Mouse (Mus musculus) forebrain, postnatal 0 days (tissue): ENCODE results near the gene Pla2g12b. TPM values are rescaled to one million over a fixed set of nuclear protein-coding genes. Genes with fewer than 3 reads are reported as not detected.

Source experiments
- ATAC-seq: fragments of 200-750 bp; cut with Nextera tagmentation; 2 replicates; pipeline ENCODE4 v1.8.0; 2017; ENCODE audit warnings: mild to moderate bottlenecking, moderate library complexity
- DNase-seq: peaks from one replicate; pipeline ENCODE4 v3.0.0-alpha.2; 2015
- H3K27ac ChIP-seq: fragments of 300-500 bp; sonication (generic); 2 replicates; pipeline ENCODE4 v1.5.1; 2014; ENCODE audit warnings: low read depth, mild to moderate bottlenecking, antibody characterized with exemption, low read length, moderate library complexity, mixed read lengths
- H3K27me3 ChIP-seq: fragments of 300-500 bp; sonication (generic); 2 replicates; pipeline ENCODE4 v1.6.1; 2014; ENCODE audit warnings: mild to moderate bottlenecking, low read length, mixed read lengths; ENCODE audit not compliant: insufficient read depth
- H3K36me3 ChIP-seq: fragments of 300-500 bp; sonication (generic); 2 replicates; pipeline ENCODE4 v1.6.1; 2014; ENCODE audit warnings: mild to moderate bottlenecking, moderate library complexity; ENCODE audit not compliant: insufficient read depth
- H3K4me1 ChIP-seq: fragments of 300-500 bp; sonication (generic); 2 replicates; pipeline ENCODE4 v1.6.1; 2014; ENCODE audit warnings: antibody characterized with exemption; ENCODE audit not compliant: insufficient read depth
- H3K4me2 ChIP-seq: fragments of 300-500 bp; sonication (generic); 2 replicates; pipeline ENCODE4 v1.6.1; 2014; ENCODE audit warnings: low read depth, mild to moderate bottlenecking, moderate library complexity
- H3K4me3 ChIP-seq: fragments of 300-500 bp; sonication (generic); 2 replicates; pipeline ENCODE4 v1.5.1; 2014; ENCODE audit warnings: low read depth, low read length, mixed read lengths
- H3K9ac ChIP-seq: fragments of 300-500 bp; sonication (generic); 2 replicates; pipeline ENCODE4 v1.6.1; 2014; ENCODE audit warnings: mild to moderate bottlenecking
- H3K9me3 ChIP-seq: fragments of 300-500 bp; sonication (generic); 2 replicates; pipeline ENCODE4 v1.6.1; 2016; ENCODE audit warnings: low read length
- CTCF ChIP-seq: sonication (generic); IDR thresholded peaks from 2 replicates; pipeline ENCODE4 v1.5.1; 2016; ENCODE audit warnings: antibody characterized with exemption, control low read depth, low read depth
- WGBS: fragments of 180-500 bp; shearing (Covaris S2); extraction: QIAGEN DNeasy Blood & Tissue Kit; methylation state at CpG from one replicate; pipeline ENCODE4 v1.1.7; 2014; 5-methylcytosine and 5-hydroxymethylcytosine counted together
- polyA plus RNA-seq: library from polyadenylated mRNA; unstranded; fragments of >200 nt; fragmentation: Nextera tagmentation; extraction: Ambion mirVana; gene quantifications from 2 replicates; pipeline ENCODE4 v1.2.1, GENCODE M21; 2015
- total RNA-seq: library from RNA; depleted of rRNA; stranded (reverse); fragments of >200 nt; gene quantifications from 2 replicates; pipeline ENCODE4 v1.2.3, GENCODE M21; 2014; rRNA removed

Gene Pla2g12b
- total and polyA plus RNA-seq, 2 experiments from 2014 or later = not detected

GRCm38 (mm10) chr10:59465546-59465945, 62.1 kb downstream of the Pla2g12b start:
- Histone ChIP-seq H3K27me3 (no peaks in the 10 kb centered on the region), H3K4me3 (no peak overlapping the region), H3K9ac (no peak overlapping the region), H3K4me1 (no peaks in the 10 kb centered on the region), H3K27ac (no peak overlapping the region), H3K9me3 (no peaks in the 10 kb centered on the region), H3K36me3 (0 out of 2 replicates have a peak, but pooled peaks cover 6% of the 10 kb centered on the region), H3K4me2 (no peak overlapping the region)
- DNase-seq (no peak), ATAC-seq (no peak)
- 88% methylated on average over 3 of the region's 3 CpGs for WGBS
- no peak for TF ChIP-seq CTCF

GRCm38 (mm10) chr10:59466626-59467025, 63.2 kb downstream of the Pla2g12b start:
- H3K9ac ChIP-seq = no peak overlapping the region
- 0 out of 2 replicates have a peak, but pooled peaks cover 6% of the 10 kb centered on the region for H3K36me3 ChIP-seq
- no peak overlapping the region for H3K4me3 ChIP-seq
- no peaks in the 10 kb centered on the region for H3K9me3 ChIP-seq
- no peaks in the 10 kb centered on the region for H3K27me3 ChIP-seq
- DNase-seq (no peak), ATAC-seq (no peak)
- no peak overlapping the region for H3K4me2 ChIP-seq
- H3K4me1 ChIP-seq = no peaks in the 10 kb centered on the region
- 89% methylated on average over 4 of the region's 4 CpGs for WGBS
- no peak for TF ChIP-seq CTCF
- no peak overlapping the region for H3K27ac ChIP-seq

GRCm38 (mm10) chr10:59467297-59467696, 63.8 kb downstream of the Pla2g12b start:
- no peak for DNase-seq
- no peak for ATAC-seq
- 90% methylated on average over 12 of the region's 12 CpGs for WGBS
- Histone ChIP-seq H3K27me3 (no peaks in the 10 kb centered on the region), H3K4me3 (no peak overlapping the region), H3K36me3 (0 out of 2 replicates have a peak, but pooled peaks cover 6% of the 10 kb centered on the region), H3K4me2 (no peak overlapping the region), H3K27ac (no peak overlapping the region), H3K4me1 (no peaks in the 10 kb centered on the region), H3K9ac (no peak overlapping the region), H3K9me3 (no peaks in the 10 kb centered on the region)
- no peak for TF ChIP-seq CTCF

DNA sequence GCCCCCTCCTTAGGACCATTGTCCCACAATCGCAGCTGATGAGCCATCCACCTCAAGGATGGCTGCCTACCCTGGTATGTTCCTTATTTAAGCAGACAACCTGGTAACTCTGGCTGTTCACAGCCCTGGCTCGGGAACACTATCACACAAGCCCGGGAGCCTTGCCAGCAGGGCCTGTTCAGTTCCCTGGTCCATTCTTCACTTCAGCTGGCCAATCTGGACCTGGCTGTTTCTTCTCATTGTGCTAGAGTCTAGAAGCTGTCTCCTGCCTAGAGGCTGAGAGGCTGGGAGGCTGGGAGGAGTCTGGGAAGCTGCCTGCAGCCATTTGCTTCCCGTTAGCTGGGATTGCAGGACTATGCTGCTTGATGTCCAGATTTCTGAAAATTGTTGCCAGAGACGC, 67.0 kb downstream of the Pla2g12b start:
- TF ChIP-seq CTCF = no peak
- Histone ChIP-seq H3K9ac (no peak overlapping the region), H3K4me3 (no peak overlapping the region), H3K27me3 (no peaks in the 10 kb centered on the region), H3K4me2 (no peak overlapping the region), H3K27ac (no peak overlapping the region), H3K36me3 (0 out of 2 replicates have a peak, but pooled peaks cover 4% of the 10 kb centered on the region), H3K9me3 (no peaks in the 10 kb centered on the region), H3K4me1 (no peaks in the 10 kb centered on the region)
- WGBS = 54% methylated on average over 5 of the region's 5 CpGs
- ATAC-seq (peak; percentile 12; the same call in 1 of the 2 replicates), DNase-seq (peak; percentile 28)

Other genes starting within 250 kb of the Pla2g12b start
- gene Sept10, start 181.8 kb upstream of the Pla2g12b start, total RNA-seq = 9.8 and 13.4 TPM in 2 replicates
- 13.1 and 13.6 TPM in 2 replicates for gene Sept10, start 181.8 kb upstream of the Pla2g12b start, polyA plus RNA-seq
- 29.6 and 33.3 TPM in 2 replicates for gene Sowahc, start 181.7 kb upstream of the Pla2g12b start, total RNA-seq
- 9.3 and 13.4 TPM in 2 replicates for gene Sowahc, start 181.7 kb upstream of the Pla2g12b start, polyA plus RNA-seq
- 26.7 and 29.3 TPM in 2 replicates for gene P4ha1, start 80.4 kb upstream of the Pla2g12b start, total RNA-seq
- gene P4ha1, start 80.4 kb upstream of the Pla2g12b start, polyA plus RNA-seq = 12.4 and 13.4 TPM in 2 replicates
- 8.9 and 11.2 TPM in 2 replicates for gene Gm10273, start 8.0 kb upstream of the Pla2g12b start, total RNA-seq
- gene Gm10273, start 8.0 kb upstream of the Pla2g12b start, polyA plus RNA-seq = 3.1 and 4.6 TPM in 2 replicates
- gene Oit3, start 38.1 kb downstream of the Pla2g12b start, total RNA-seq = 0.19 TPM in 1 of 2 replicates, not detected in the other
- gene Oit3, start 38.1 kb downstream of the Pla2g12b start, polyA plus RNA-seq = 0.10 and 0.27 TPM in 2 replicates
- not detected in 2 replicates for gene Gm10322, start 212.4 kb downstream of the Pla2g12b start, total RNA-seq
- not detected in 2 replicates for gene Gm10322, start 212.4 kb downstream of the Pla2g12b start, polyA plus RNA-seq
- 41.0 and 47.9 TPM in 2 replicates for gene Mcu, start 213.0 kb downstream of the Pla2g12b start, total RNA-seq
- 51.4 and 58.0 TPM in 2 replicates for gene Mcu, start 213.0 kb downstream of the Pla2g12b start, polyA plus RNA-seq